Mouse (Mus musculus): ENCODE data around the gene Qars. TPM values are rescaled to one million over a fixed set of nuclear protein-coding genes. Genes with fewer than 3 reads are reported as not detected.

Qars gene
- total and polyA plus RNA-seq, 2 experiments from 2014 or later: 55.1 to 155 TPM

DNA sequence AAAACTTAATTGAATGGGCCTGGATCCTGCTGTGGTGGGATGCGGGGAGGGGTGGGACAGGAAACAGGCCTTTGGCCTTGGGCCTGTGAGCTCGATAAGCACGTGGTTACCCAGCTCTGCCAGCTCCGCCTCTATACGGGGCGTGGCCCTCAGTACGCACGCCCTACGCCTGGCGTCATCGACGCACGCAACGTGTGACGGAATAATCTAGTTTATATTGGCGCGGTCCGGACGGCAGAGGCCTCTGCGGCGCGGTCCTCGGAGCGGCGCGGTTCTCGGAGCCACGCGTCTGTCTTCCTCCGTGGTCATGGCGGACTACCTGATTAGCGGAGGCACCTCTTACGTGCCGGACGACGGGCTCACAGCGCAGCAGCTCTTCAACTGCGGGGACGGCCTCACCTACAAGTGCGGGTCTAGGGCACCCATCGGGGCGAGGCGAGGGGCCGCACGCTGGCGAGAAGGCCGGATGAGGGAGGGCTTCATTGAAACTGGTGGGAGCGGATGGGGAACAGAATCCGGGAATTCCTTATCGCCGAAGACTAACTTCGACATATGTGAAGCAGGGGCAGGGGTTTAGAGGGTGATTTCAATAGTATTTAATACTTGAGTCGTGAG, 52.8 kb downstream of the Qars start, which contains the start of gene Impdh2:
Impdh2 (plus strand) TSS at position 60 of the 615 bp plus-strand sequence.
- Histone ChIP-seq H3K27ac (ENCODE audit: low read depth, low read length) (peak within 1 kb of the TSS; percentile 74), H3K4me1 (ENCODE audit: insufficient read depth) (peaks cover 6% of the 10 kb centered on the region), H3K9me3 (ENCODE audit: low read length) (no peaks in the 10 kb centered on the region), H3K27me3 (ENCODE audit: insufficient read depth, low read length) (no peaks in the 10 kb centered on the region), H3K36me3 (ENCODE audit: insufficient read depth) (peaks cover 71% of the 10 kb centered on the region), H3K9ac (peak within 1 kb of the TSS; percentile 71), H3K4me3 (ENCODE audit: low read depth, low read length) (peak within 1 kb of the TSS; percentile 56), H3K4me2 (ENCODE audit: low read depth) (peak within 1 kb of the TSS; percentile 68)
- DNase-seq (peak; percentile 98), ATAC-seq (peak; percentile 100)
- TF ChIP-seq CTCF (IDR thresholded peaks at IDR 0.05; ENCODE audit: low read depth): peak; percentile 32
- WGBS: 2% methylated on average over 50 of the region's 53 CpGs

DNA sequence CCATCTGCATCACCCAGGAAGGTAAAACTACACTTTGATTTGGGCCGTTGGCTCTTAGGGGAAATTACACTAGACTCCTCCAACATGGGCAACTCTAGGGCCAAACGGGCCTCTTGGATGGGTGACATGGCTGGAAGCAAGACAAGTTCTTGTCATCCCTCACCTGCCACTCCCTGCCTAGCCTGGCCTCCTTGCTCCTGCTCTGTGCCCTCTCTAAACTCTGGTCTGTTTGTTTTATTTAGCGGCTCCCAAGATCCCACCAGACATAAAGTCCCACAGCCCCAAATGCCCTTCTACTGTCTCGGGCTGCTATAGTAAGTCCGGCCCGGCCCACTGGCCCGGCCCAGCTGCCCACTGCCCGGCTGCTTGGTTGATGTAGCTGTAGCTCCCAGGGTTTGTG, 56.2 kb downstream of the Qars start:
- no peaks in the 10 kb centered on the region for H3K27me3 ChIP-seq (ENCODE audit: insufficient read depth, low read length)
- DNase-seq (no peak), ATAC-seq (no peak)
- no peak overlapping the region for H3K9ac ChIP-seq
- H3K27ac ChIP-seq (ENCODE audit: low read depth, low read length): no peak overlapping the region
- no peak overlapping the region for H3K4me3 ChIP-seq (ENCODE audit: low read depth, low read length)
- peaks cover 18% of the 10 kb centered on the region for H3K4me1 ChIP-seq (ENCODE audit: insufficient read depth)
- H3K4me2 ChIP-seq (ENCODE audit: low read depth): no peak overlapping the region
- H3K36me3 ChIP-seq (ENCODE audit: insufficient read depth): peaks cover 51% of the 10 kb centered on the region
- no peak for TF ChIP-seq CTCF (IDR thresholded peaks at IDR 0.05; ENCODE audit: low read depth)
- 94% methylated on average over 8 of the region's 8 CpGs for WGBS
- no peaks in the 10 kb centered on the region for H3K9me3 ChIP-seq (ENCODE audit: low read length)

DNA sequence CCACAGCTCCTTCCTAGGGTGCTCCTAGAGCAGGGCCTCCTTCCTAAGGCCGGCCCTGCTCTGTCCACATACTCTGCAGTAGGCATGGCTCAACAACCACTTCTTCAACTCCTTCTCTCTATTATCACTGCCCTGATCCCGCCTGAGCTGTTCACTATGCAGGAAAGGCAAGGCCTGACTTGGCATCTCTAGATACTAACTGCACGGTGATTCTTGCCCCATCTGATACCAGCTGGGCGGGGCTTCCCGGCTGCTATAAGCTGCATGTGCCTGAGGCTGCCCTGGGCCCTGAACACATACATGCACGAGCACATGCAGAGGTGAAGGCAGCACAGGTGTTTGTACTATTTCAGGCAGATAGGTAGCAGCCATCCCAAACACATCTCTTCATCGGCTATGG, 56.6 kb downstream of the Qars start:
- H3K36me3 ChIP-seq (ENCODE audit: insufficient read depth): peaks cover 46% of the 10 kb centered on the region
- no peak overlapping the region for H3K9ac ChIP-seq
- ATAC-seq: no peak
- no peak for DNase-seq
- H3K4me2 ChIP-seq (ENCODE audit: low read depth): no peak overlapping the region
- 85% methylated on average over 7 of the region's 7 CpGs for WGBS
- peaks cover 18% of the 10 kb centered on the region for H3K4me1 ChIP-seq (ENCODE audit: insufficient read depth)
- no peak overlapping the region for H3K27ac ChIP-seq (ENCODE audit: low read depth, low read length)
- no peak overlapping the region for H3K4me3 ChIP-seq (ENCODE audit: low read depth, low read length)
- no peak for TF ChIP-seq CTCF (IDR thresholded peaks at IDR 0.05; ENCODE audit: low read depth)
- no peaks in the 10 kb centered on the region for H3K27me3 ChIP-seq (ENCODE audit: insufficient read depth, low read length)
- no peaks in the 10 kb centered on the region for H3K9me3 ChIP-seq (ENCODE audit: low read length)

Other genes with a start within 250 kb of the Qars start
- gene Dag1, start 243.7 kb upstream of the Qars start, total RNA-seq (2014; rRNA removed): 86.9 and 114 TPM in 2 replicates
- gene Dag1, start 243.7 kb upstream of the Qars start, polyA plus RNA-seq (2015; fragmentation: Nextera tagmentation; extraction: Ambion mirVana): 64.3 and 77.4 TPM in 2 replicates
- 66.6 and 67.7 TPM in 2 replicates for gene Nicn1, start 217.3 kb upstream of the Qars start, total RNA-seq (2014; rRNA removed)
- gene Nicn1, start 217.3 kb upstream of the Qars start, polyA plus RNA-seq (2015; fragmentation: Nextera tagmentation; extraction: Ambion mirVana): 115 and 134 TPM in 2 replicates
- 25.9 and 32.6 TPM in 2 replicates for gene Amt, start 210.9 kb upstream of the Qars start, total RNA-seq (2014; rRNA removed)
- 14.6 and 20.1 TPM in 2 replicates for gene Amt, start 210.9 kb upstream of the Qars start, polyA plus RNA-seq (2015; fragmentation: Nextera tagmentation; extraction: Ambion mirVana)
- gene Rhoa, start 201.6 kb upstream of the Qars start, total RNA-seq (2014; rRNA removed): 119 and 126 TPM in 2 replicates
- 238 and 271 TPM in 2 replicates for gene Rhoa, start 201.6 kb upstream of the Qars start, polyA plus RNA-seq (2015; fragmentation: Nextera tagmentation; extraction: Ambion mirVana)
- 47.7 and 50.0 TPM in 2 replicates for gene Tcta, start 201.5 kb upstream of the Qars start, total RNA-seq (2014; rRNA removed)
- gene Tcta, start 201.5 kb upstream of the Qars start, polyA plus RNA-seq (2015; fragmentation: Nextera tagmentation; extraction: Ambion mirVana): 59.2 and 66.2 TPM in 2 replicates
- gene Gpx1, start 168.8 kb upstream of the Qars start, total RNA-seq (2014; rRNA removed): 184 and 264 TPM in 2 replicates
- gene Gpx1, start 168.8 kb upstream of the Qars start, polyA plus RNA-seq (2015; fragmentation: Nextera tagmentation; extraction: Ambion mirVana): 446 and 498 TPM in 2 replicates
- 112 and 134 TPM in 2 replicates for gene Usp4, start 159.9 kb upstream of the Qars start, total RNA-seq (2014; rRNA removed)
- 93.9 and 112 TPM in 2 replicates for gene Usp4, start 159.9 kb upstream of the Qars start, polyA plus RNA-seq (2015; fragmentation: Nextera tagmentation; extraction: Ambion mirVana)
- 2.8 and 4.2 TPM in 2 replicates for gene 1700102P08Rik, start 114.9 kb upstream of the Qars start, total RNA-seq (2014; rRNA removed)
- 0.87 and 1.2 TPM in 2 replicates for gene 1700102P08Rik, start 114.9 kb upstream of the Qars start, polyA plus RNA-seq (2015; fragmentation: Nextera tagmentation; extraction: Ambion mirVana)
- gene Ccdc36, start 79.2 kb upstream of the Qars start, total RNA-seq (2014; rRNA removed): 1.8 and 1.9 TPM in 2 replicates
- 1.2 and 1.8 TPM in 2 replicates for gene Ccdc36, start 79.2 kb upstream of the Qars start, polyA plus RNA-seq (2015; fragmentation: Nextera tagmentation; extraction: Ambion mirVana)
- not detected in 2 replicates for gene BC048562, start 71.2 kb upstream of the Qars start, total RNA-seq (2014; rRNA removed)
- gene BC048562, start 71.2 kb upstream of the Qars start, polyA plus RNA-seq (2015; fragmentation: Nextera tagmentation; extraction: Ambion mirVana): not detected in 2 replicates
- gene Ccdc71, start 47.2 kb upstream of the Qars start, total RNA-seq (2014; rRNA removed): 37.2 and 38.7 TPM in 2 replicates
- 51.6 and 55.8 TPM in 2 replicates for gene Ccdc71, start 47.2 kb upstream of the Qars start, polyA plus RNA-seq (2015; fragmentation: Nextera tagmentation; extraction: Ambion mirVana)
- 68.7 and 95.6 TPM in 2 replicates for gene Klhdc8b, start 46.1 kb upstream of the Qars start, total RNA-seq (2014; rRNA removed)
- 45.5 and 56.5 TPM in 2 replicates for gene Klhdc8b, start 46.1 kb upstream of the Qars start, polyA plus RNA-seq (2015; fragmentation: Nextera tagmentation; extraction: Ambion mirVana)
- 22.5 and 36.3 TPM in 2 replicates for gene Lamb2, start 28.0 kb upstream of the Qars start, total RNA-seq (2014; rRNA removed)
- gene Lamb2, start 28.0 kb upstream of the Qars start, polyA plus RNA-seq (2015; fragmentation: Nextera tagmentation; extraction: Ambion mirVana): 9.1 and 12.5 TPM in 2 replicates
- gene Usp19, start 17.1 kb upstream of the Qars start, total RNA-seq (2014; rRNA removed): 90.3 and 97.0 TPM in 2 replicates
- 32.2 and 41.5 TPM in 2 replicates for gene Usp19, start 17.1 kb upstream of the Qars start, polyA plus RNA-seq (2015; fragmentation: Nextera tagmentation; extraction: Ambion mirVana)
- gene Qrich1, start 9.1 kb downstream of the Qars start, total RNA-seq (2014; rRNA removed): 206 and 265 TPM in 2 replicates
- 109 and 123 TPM in 2 replicates for gene Qrich1, start 9.1 kb downstream of the Qars start, polyA plus RNA-seq (2015; fragmentation: Nextera tagmentation; extraction: Ambion mirVana)
- 115 and 129 TPM in 2 replicates for gene Impdh2, start 52.6 kb downstream of the Qars start, total RNA-seq (2014; rRNA removed)
- gene Impdh2, start 52.6 kb downstream of the Qars start, polyA plus RNA-seq (2015; fragmentation: Nextera tagmentation; extraction: Ambion mirVana): 102 and 106 TPM in 2 replicates
- 70.7 and 71.3 TPM in 2 replicates for gene Ndufaf3, start 59.7 kb downstream of the Qars start, total RNA-seq (2014; rRNA removed)
- 104 and 108 TPM in 2 replicates for gene Ndufaf3, start 59.7 kb downstream of the Qars start, polyA plus RNA-seq (2015; fragmentation: Nextera tagmentation; extraction: Ambion mirVana)
- gene Dalrd3, start 62.2 kb downstream of the Qars start, total RNA-seq (2014; rRNA removed): 99.6 and 115 TPM in 2 replicates
- gene Dalrd3, start 62.2 kb downstream of the Qars start, polyA plus RNA-seq (2015; fragmentation: Nextera tagmentation; extraction: Ambion mirVana): 221 and 261 TPM in 2 replicates
- 353 and 511 TPM in 2 replicates for gene Wdr6, start 71.0 kb downstream of the Qars start, total RNA-seq (2014; rRNA removed)
- 206 and 283 TPM in 2 replicates for gene Wdr6, start 71.0 kb downstream of the Qars start, polyA plus RNA-seq (2015; fragmentation: Nextera tagmentation; extraction: Ambion mirVana)
- gene P4htm, start 90.0 kb downstream of the Qars start, total RNA-seq (2014; rRNA removed): 29.2 and 39.3 TPM in 2 replicates
- gene P4htm, start 90.0 kb downstream of the Qars start, polyA plus RNA-seq (2015; fragmentation: Nextera tagmentation; extraction: Ambion mirVana): 35.4 and 39.9 TPM in 2 replicates
- 68.2 and 70.9 TPM in 2 replicates for gene Arih2, start 141.7 kb downstream of the Qars start, total RNA-seq (2014; rRNA removed)
- gene Arih2, start 141.7 kb downstream of the Qars start, polyA plus RNA-seq (2015; fragmentation: Nextera tagmentation; extraction: Ambion mirVana): 32.3 and 40.3 TPM in 2 replicates
- 37.6 and 40.5 TPM in 2 replicates for gene Slc25a20, start 154.4 kb downstream of the Qars start, total RNA-seq (2014; rRNA removed)
- 35.2 and 39.6 TPM in 2 replicates for gene Slc25a20, start 154.4 kb downstream of the Qars start, polyA plus RNA-seq (2015; fragmentation: Nextera tagmentation; extraction: Ambion mirVana)
- gene Prkar2a, start 181.6 kb downstream of the Qars start, total RNA-seq (2014; rRNA removed): 81.2 and 104 TPM in 2 replicates
- 23.0 and 34.3 TPM in 2 replicates for gene Prkar2a, start 181.6 kb downstream of the Qars start, polyA plus RNA-seq (2015; fragmentation: Nextera tagmentation; extraction: Ambion mirVana)